Mouse (Mus musculus): Measurements from ENCODE around the gene Antxr1.

The Antxr1 gene

GRCm38 (mm10) chr6:87335091-87335934, at the start of gene Antxr1:
Gene Antxr1 (minus strand): TSS chr6:87335821.
- DNase-seq, result peak in 1 of 2 experiments; percentile 33

GRCm38 (mm10) chr6:87384761-87385160, 49.1 kb upstream of the Antxr1 start:
- DNase-seq, result no peak

DNA sequence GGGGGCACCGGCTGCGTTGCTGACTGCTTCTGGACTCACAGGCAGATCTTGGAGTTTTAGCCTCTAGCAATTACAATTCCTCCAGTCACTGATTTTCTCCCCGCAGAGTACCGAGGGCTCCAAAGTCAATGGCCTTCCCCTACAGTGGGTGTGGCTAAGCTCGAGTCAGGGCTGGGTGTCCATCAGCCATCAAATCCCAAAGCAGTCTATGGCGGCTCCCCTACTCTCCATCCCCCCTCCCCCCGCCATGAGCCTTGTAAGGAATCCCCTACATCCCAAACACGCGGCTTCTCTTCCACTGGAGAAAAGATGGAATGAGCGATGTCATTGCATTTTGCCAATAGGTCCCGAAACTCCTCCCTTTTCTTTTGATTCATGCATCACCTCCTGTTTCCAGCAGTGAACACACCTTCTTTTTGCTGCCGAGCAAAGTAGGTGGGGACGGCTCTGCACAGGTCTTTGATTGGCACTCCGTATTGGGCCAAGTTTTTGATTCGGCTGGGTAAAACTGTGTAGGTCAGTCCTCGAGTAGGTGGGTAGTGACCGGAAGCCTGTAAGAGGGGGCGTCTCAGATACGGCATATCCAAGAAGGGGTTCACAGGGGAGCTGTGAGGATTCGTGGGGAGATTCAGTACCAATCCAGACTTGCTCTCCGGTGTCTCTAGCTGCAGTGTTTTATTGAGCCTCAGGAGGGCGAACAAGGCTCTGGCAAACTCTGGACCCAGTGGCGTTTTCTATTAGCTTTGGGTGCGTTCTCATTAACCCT, 48.5 kb upstream of the Antxr1 start:
- DNase-seq, result no peak

DNA sequence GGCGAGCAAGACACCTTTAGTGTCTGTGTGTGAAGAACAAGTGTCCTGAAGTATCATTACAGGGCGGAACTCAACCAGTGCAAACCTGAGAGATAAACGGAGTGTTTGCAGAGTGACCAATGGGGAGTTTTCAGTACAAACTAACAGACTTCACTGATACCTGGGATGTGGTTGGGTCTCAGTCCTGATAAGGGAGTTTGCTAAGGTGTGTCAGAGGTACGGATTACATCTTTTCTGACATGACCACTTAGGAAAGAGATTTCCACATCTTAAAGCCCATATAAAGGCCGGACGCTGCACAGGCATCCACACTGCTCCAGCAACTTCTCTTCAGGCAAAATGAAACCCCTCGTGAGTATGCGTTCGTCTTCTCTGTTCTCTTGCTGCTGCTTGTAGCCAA, 37.4 kb upstream of the Antxr1 start, which contains the start of gene Gkn2:
Gene Gkn2, plus strand, starts transcription at position 301 of the 400 bp plus-strand sequence.
- DNase-seq, result no peak

GRCm38 (mm10) chr6:87369223-87369622, 33.6 kb upstream of the Antxr1 start:
- no peak for DNase-seq

- DNase-seq, result no peak
Observed at GRCm38 (mm10) chr6:87354441-87354840, 18.8 kb upstream of the Antxr1 start.

GRCm38 (mm10) chr6:87350829-87351228, 15.2 kb upstream of the Antxr1 start, which contains the start of gene Gkn1:
Gene Gkn1 (minus strand): TSS chr6:87350942.
- no peak for DNase-seq

- no peak for DNase-seq
Observed at GRCm38 (mm10) chr6:87335935-87336295, 294 bp upstream of the Antxr1 start.

- no peak for DNase-seq
Observed at GRCm38 (mm10) chr6:87334361-87335090, 1.1 kb downstream of the Antxr1 start.

DNA sequence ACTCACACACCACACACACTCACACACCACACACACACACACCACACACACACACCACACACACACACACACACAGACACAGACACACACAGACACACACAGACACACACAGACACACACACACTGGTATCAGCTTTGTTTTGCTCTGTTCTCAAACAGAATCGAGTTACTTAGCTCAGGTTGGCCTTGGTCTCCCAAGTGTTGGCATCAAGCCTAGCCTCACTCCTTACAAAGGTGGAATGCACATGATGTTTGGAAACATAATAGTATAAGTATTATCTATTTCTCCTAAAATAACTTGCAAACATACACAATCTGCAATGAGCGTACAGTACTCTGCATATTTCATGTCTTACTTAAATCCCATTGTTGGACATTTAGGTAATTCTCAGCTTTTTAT, 3.2 kb downstream of the Antxr1 start:
- no peak for DNase-seq

DNA sequence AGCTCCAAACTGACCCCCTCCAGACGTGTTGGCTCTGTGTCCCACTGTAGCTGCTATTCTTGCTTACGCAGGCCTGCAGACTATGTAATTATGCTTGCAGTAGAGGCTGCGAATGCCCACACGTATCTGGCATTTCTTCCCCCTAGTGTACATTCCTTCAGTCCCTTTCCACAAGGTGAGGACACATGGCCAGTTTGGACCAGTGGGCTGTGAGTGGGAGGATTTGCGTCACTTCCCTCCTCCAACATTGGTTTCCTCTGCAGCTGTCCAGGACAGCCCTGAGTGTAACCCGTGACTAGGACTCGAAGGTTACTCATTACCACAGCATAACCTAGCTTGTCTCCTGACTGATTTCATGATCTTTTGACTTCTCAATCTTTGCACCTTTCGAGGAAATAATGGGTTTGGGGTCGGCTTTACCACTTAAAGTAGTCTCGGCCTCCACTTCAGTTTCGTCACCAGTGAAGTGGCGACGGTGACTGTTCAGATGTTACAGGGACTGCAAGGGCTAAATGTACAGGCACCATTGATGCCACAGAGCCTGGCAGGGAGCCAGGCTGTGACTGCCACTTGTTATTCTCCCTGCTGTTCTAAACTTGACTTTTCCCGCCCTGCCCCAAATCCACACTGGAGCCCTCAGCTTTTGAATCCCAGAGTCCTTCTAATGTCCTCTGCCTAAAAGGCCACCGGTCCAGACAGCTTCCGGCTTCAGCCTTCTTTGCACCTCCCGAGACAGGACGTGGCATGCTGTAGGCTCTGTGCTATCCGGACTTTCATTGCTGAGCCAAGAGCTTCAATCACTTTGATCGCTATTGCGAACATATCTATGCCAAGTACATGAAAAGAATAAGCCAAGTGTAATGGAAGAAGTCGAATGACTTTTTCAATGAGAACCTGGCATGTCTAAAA, 7.1 kb downstream of the Antxr1 start:
- DNase-seq, result no peak

GRCm38 (mm10) chr6:87326932-87327331, 8.7 kb downstream of the Antxr1 start:
- no peak for DNase-seq

DNA sequence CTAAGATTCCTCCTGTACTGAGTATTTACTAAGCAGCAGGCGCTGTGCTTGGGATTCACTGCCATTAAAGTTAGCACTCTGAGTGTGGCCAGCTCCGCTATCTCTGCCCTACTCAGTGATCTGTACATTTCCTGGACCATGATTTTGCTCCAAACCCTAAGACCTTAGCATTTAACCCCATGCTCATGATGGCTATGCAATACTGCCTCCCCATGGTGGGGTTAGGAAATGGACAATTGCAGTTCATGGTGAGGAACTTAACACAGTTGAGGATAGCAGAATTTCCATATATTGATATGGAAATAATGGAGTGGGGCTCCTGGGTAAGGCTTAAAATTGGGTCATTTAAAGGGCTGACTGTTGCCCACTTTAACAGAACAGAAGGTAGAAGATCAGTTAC, 12.2 kb downstream of the Antxr1 start:
- DNase-seq, result peak in 1 of 2 experiments; percentile 47

GRCm38 (mm10) chr6:87318651-87319050, 17.0 kb downstream of the Antxr1 start:
- DNase-seq, result no peak

GRCm38 (mm10) chr6:87316966-87317365, 18.7 kb downstream of the Antxr1 start:
- no peak for DNase-seq

- DNase-seq, result no peak
Observed at GRCm38 (mm10) chr6:87312761-87313160, 22.9 kb downstream of the Antxr1 start.

- no peak for DNase-seq
Observed at GRCm38 (mm10) chr6:87304486-87304885, 31.1 kb downstream of the Antxr1 start.

DNA sequence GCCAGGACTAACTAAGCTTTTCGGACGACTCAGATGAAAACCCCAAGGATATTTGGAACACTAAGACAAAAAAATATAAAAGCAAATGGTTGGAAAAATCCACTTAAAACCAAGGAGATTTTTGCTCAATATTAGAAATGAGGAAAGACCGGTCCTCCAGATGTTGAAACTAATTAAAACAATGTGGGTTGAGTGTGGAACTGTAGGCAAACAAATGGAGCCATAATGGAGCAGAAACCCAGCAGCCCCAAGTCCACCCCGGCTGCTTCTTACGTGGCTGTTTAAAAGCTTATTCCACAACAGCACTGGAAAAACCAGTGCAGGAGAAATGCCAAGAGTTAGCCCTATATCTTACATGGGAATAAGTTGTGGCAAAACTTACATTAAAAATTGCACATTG, 32.9 kb downstream of the Antxr1 start:
- no peak for DNase-seq

GRCm38 (mm10) chr6:87301991-87302390, 33.6 kb downstream of the Antxr1 start:
- DNase-seq, result no peak

DNA sequence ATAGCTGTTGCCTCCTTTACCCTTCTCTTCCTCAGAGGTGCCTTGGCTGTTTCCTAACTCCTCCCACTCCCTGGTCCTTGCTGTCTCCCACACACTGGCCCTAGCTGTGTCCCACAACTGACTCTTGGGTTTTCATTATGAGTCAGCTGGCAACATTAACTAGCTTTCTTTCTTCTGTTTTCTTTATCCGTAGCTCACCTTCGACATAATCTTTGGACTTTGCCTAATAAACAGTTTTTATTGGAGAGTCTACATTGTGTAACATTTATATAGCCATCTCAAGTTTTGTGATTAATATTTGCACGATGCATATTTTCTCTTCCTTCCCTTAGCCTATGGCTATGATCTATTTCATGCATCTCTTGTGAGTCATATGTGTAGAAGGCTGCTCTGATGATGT, 40.7 kb downstream of the Antxr1 start:
- no peak for DNase-seq

DNA sequence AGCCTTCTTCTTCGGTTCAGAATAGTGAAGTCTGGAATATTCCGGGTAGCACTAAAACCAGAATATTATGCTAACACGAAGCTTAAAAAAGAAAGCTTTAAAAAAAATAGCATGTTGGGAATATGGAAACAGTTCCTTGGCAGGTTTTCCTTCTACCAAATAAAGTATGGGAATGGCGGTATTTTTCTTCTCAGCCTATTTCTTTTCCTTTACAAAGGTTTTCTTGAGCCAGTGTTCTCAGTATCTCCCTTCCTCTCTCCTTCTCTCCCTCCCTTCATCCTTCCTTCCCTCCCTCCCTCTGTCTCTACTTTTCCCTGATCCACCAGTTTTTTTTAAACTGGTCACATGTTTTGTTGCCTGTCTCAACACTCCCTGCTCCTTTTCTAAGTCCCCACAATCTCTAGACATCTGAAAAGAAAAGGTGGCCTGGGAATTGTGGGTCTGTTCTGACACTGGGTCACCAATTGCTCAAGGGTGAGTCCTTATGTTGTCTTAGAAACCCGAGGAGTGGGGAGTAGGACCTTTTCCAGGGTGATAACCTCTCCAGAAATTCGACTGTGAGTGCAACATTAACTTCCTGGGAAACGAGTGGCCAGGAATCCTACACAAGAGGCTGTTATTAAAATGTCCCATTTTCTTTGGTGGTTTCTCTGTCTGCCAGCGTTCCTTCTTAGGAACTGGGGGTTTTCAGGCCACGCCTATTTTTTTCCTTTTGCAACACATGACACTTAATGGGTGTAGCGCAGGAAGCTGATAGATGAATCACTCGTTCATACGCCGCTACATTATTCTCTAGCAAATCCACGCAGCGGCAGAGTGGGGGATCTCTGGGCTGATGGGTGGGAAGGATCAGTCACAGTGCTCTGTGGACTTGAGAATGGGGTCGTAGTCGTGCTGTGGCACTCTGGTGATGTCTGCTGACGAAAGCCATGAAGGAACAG, 42.4 kb downstream of the Antxr1 start:
- no peak for DNase-seq
